Mouse (Mus musculus): ENCODE data around the gene Mest. TPM values are rescaled to one million over a fixed set of nuclear protein-coding genes. Genes with fewer than 3 reads are reported as not detected.

Gene Mest
- total RNA-seq, 2 experiments from 2014 or later: 45.2 to 47.5 TPM

DNA sequence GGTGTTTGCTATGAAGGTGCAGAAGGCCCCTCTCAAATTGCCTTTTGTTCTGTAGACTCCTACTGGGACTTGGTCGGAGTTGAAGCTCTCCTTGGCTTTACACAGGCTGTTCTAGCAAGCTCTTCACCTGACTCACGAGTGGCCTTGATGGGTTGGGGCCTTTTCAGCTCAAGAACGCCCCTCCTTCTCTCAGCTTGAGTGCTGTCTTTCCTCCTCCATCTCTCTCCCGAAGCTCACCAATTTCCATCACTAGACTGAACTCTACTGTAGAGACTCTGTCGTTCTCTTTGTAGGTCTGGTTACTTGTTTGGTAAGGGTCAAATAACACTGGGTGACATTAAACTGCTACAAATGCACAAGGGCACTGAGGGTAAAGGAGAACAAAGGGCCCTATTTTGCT lies 30.5 kb upstream of the Mest start:
- Histone ChIP-seq H3K4me3 (peak overlapping the region; percentile 82), H3K27ac (peak overlapping the region; percentile 98)
- no peak for TF ChIP-seq CTCF (conservative IDR thresholded peaks at IDR 0.05)
- no peak for DNase-seq (ENCODE audit: low spot score in 2 of 2)

DNA sequence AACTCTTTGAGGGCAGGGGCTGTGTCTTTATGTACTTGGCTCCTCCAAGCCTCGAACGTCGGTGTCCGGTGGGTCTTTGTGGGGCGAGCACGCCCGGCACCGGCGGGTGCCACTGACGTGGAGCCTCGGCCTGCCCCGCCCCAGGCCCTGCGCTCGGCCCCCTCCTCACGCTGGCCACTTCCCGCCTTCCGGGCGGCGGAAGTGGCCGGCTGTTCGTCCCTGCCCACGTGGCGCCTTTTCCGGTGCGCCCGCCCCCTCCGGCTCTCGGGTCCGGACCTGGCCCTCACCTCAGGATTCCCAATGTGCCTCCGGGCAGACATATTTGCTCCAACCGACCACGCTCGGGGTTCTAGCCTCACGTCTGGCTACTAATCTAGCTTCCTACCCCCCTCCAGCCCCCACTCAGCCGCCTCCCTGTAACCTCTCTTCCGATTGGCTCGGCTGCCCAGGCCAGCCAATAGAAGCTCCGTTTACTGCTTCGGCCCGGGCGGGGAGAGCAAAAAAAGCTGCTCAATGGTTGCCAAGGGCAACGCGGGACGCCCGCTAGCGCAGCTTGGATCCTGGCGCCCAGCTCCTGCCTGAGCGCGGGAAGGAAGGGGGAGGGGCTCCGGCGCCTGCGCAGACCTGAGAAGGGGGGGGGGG lies 29.9 kb upstream of the Mest start, which contains the start of gene Cep41:
Gene Cep41 (minus strand): TSS at position 400 of the 642 bp plus-strand sequence.
- DNase-seq (ENCODE audit: low spot score in 2 of 2): peak; percentile 97 to 98
- Histone ChIP-seq H3K4me3 (peak within 1 kb of the TSS; percentile 82), H3K27ac (peak within 1 kb of the TSS; percentile 98)
- no peak for TF ChIP-seq CTCF (conservative IDR thresholded peaks at IDR 0.05)

DNA sequence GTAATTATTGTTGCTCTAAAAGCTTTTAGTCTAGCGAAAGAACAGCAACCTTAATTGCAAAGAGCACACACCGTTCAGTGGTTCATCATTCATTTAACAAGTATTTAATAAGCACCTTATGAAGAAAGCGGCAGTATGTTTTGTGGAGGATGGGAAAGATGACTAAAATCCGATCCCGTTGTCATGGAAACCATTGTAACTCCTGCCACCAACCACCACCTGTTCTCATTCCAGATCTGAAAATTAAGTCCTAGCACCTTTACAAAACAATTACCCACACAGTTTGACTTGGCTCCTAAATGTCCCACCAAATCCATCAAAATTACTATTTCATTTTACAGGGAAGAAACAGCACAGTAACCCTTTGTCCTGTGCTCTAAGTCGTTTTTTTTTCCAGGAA lies 29.1 kb upstream of the Mest start:
- H3K27ac ChIP-seq: peak overlapping the region; percentile 98
- TF ChIP-seq CTCF (conservative IDR thresholded peaks at IDR 0.05): no peak
- DNase-seq (ENCODE audit: low spot score in 2 of 2): peak; percentile 53 to 72
- peak overlapping the region; percentile 82 for H3K4me3 ChIP-seq

- no peak for DNase-seq (ENCODE audit: low spot score in 2 of 2)
- no peak overlapping the region for H3K4me3 ChIP-seq
- no peak for TF ChIP-seq CTCF (conservative IDR thresholded peaks at IDR 0.05)
- no peak overlapping the region; the same call in 1 of the 2 replicates for H3K27ac ChIP-seq
These were observed 28.2 kb upstream of the Mest start for GRCm38 (mm10) chr6:30695124-30695523.

- TF ChIP-seq CTCF (conservative IDR thresholded peaks at IDR 0.05): no peak
- H3K4me3 ChIP-seq: no peak overlapping the region
- no peak for DNase-seq (ENCODE audit: low spot score in 2 of 2)
- no peak overlapping the region for H3K27ac ChIP-seq
These were observed 25.9 kb upstream of the Mest start for GRCm38 (mm10) chr6:30697464-30697863.

GRCm38 (mm10) chr6:30698036-30698435 lies 25.3 kb upstream of the Mest start:
- no peak for DNase-seq (ENCODE audit: low spot score in 2 of 2)

GRCm38 (mm10) chr6:30700182-30700581 lies 23.2 kb upstream of the Mest start:
- H3K27ac ChIP-seq: no peak overlapping the region
- no peak for DNase-seq (ENCODE audit: low spot score in 2 of 2)
- H3K4me3 ChIP-seq: no peak overlapping the region
- no peak for TF ChIP-seq CTCF (conservative IDR thresholded peaks at IDR 0.05)

More at GRCm38 (mm10) chr6:30698036-30698435, 25.3 kb upstream of the Mest start:
- no peak overlapping the region for H3K4me3 ChIP-seq
- no peak overlapping the region for H3K27ac ChIP-seq
- no peak for TF ChIP-seq CTCF (conservative IDR thresholded peaks at IDR 0.05)

- no peak overlapping the region for H3K4me3 ChIP-seq
- no peak for TF ChIP-seq CTCF (conservative IDR thresholded peaks at IDR 0.05)
- no peak for DNase-seq (ENCODE audit: low spot score in 2 of 2)
- no peak overlapping the region for H3K27ac ChIP-seq
These were observed 20.5 kb upstream of the Mest start for GRCm38 (mm10) chr6:30702881-30703280.

- no peak overlapping the region for H3K4me3 ChIP-seq
These were observed 19.9 kb upstream of the Mest start for GRCm38 (mm10) chr6:30703476-30703875.

DNA sequence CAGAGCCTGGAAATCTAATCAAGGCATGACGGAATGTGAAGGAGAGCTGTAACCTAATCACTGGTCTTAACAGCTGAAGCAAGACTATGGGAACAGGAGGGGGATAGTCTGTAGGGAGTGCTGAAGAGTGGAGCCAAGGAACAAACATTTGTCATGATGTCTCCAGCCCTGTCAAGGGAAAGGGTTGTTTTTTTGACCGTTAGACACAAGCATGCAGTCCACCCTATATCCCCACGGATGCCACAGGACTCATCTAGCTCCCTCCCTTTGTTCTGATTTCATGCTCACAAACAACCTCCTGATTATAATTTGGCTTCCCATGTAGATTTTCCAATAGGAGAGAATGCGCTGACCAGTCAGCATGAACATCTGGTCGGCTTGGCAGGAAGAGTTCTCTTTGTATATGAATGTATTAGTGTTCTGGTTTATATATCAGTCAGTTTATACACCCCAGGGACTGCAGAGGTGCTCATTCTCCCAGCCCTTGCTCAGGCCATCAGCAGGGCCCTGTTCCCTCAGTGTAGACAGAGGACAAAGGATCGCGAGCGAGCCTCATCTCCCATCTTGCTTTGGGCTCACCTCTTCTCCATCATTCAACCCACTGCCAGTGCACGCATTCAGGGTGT lies 19.3 kb upstream of the Mest start:
- no peak for DNase-seq (ENCODE audit: low spot score in 2 of 2)

More at GRCm38 (mm10) chr6:30703476-30703875, 19.9 kb upstream of the Mest start:
- H3K27ac ChIP-seq: no peak overlapping the region
- no peak for DNase-seq (ENCODE audit: low spot score in 2 of 2)
- no peak for TF ChIP-seq CTCF (conservative IDR thresholded peaks at IDR 0.05)

GRCm38 (mm10) chr6:30709115-30709514 lies 14.2 kb upstream of the Mest start:
- H3K4me3 ChIP-seq: no peak overlapping the region
- no peak overlapping the region for H3K27ac ChIP-seq
- TF ChIP-seq CTCF (conservative IDR thresholded peaks at IDR 0.05): no peak
- no peak for DNase-seq (ENCODE audit: low spot score in 2 of 2)

More for the DNA sequence above, 19.3 kb upstream of the Mest start:
- no peak overlapping the region for H3K27ac ChIP-seq
- no peak overlapping the region for H3K4me3 ChIP-seq
- TF ChIP-seq CTCF (conservative IDR thresholded peaks at IDR 0.05): no peak

- TF ChIP-seq CTCF (conservative IDR thresholded peaks at IDR 0.05): no peak
- no peak overlapping the region for H3K27ac ChIP-seq
These were observed 12.7 kb upstream of the Mest start for GRCm38 (mm10) chr6:30710371-30711364.

DNA sequence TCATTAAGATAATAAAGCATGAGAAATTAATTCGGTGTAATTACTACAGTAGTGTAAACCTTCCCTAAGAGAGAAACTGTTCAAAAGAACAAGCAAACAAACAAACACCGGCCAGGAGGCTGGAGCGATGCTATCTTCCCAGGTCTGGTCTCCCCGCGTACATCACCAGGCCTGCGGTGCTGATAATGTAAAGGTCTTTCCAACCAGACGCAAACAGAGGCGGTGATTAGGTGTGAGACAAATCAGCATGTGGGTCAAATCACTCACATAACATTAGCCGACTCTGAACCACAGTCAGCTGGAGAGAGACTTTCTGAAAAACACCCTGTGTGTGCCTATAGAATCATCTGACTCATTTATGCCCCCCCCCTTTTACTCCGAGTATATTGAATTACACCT lies 12.0 kb upstream of the Mest start:
- Histone ChIP-seq H3K4me3 (no peak overlapping the region), H3K27ac (no peak overlapping the region)
- TF ChIP-seq CTCF (conservative IDR thresholded peaks at IDR 0.05): no peak
- no peak for DNase-seq (ENCODE audit: low spot score in 2 of 2)

More at GRCm38 (mm10) chr6:30710371-30711364, 12.7 kb upstream of the Mest start:
- H3K4me3 ChIP-seq: no peak overlapping the region
- no peak for DNase-seq (ENCODE audit: low spot score in 2 of 2)
